In the genomic region with DNA sequence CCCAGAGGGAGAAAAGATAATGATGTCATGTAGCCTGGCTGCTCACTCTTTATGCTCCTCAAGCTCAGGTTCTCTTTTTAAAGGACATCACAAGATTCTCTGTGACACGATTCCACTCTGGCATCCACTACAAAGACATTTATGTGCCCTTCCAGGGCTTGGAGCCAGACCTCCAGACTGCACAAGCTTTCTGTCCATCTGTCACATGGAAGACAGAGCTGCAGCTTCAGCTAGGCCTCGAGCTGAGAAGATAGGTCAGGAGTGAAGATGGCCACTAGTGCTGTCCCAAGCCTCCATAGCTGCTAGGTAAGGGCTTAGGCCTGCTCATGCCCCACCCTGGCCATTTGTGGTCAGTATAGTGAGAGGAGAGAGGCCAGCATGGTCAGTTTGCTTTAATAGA, we compare ENCODE assay signal across 22 mouse cellular contexts. TPM values are rescaled to one million over a fixed set of nuclear protein-coding genes. Genes with fewer than 3 reads are reported as not detected.
DNase-seq lines count a peak whose midpoint lies in the region; ATAC-seq and TF ChIP-seq lines count a peak whose summit lies in the region.
"Had no signal": no experiment of that assay in that cellular context is flagged by ENCODE, and none has a peak within 500 bp of the region (broad histone marks: within the 10 kb centered on the region; RNA-seq: fewer than 3 reads in every experiment).

No protein-coding gene starts in this region.

- no peak overlapping the region; the same call in 1 of the 2 replicates for H3K27ac ChIP-seq in heart, embryonic 10.5 days
- H3K27ac ChIP-seq in CH12.LX (ENCODE audit: insufficient read depth, low read depth) = no peak overlapping the region
- no peak overlapping the region for H3K27ac ChIP-seq in hindbrain, embryonic 12.5 days
- H3K27ac ChIP-seq: forebrain, embryonic 10.5 days; hindbrain, embryonic 14.5 days; limb, embryonic 13.5 days; liver, embryonic 12.5 days; midbrain, embryonic 10.5 days; stomach, embryonic 15.5 days had no signal

- no peak overlapping the region for H3K9ac ChIP-seq in CH12.LX (ENCODE audit: insufficient read depth, low read depth)
- H3K9ac ChIP-seq in hindbrain, embryonic 12.5 days = no peak overlapping the region
- H3K9ac ChIP-seq: heart, embryonic 12.5 days; hindbrain, embryonic 14.5 days; limb, embryonic 13.5 days; liver, embryonic 12.5 days; stomach, embryonic 15.5 days had no signal

- TF ChIP-seq POLR2A in CH12.LX (IDR thresholded peaks at IDR 0.05; ENCODE audit: low read depth, low read length) = no peak

- ATAC-seq in hindbrain, embryonic 12.5 days (ENCODE audit: low FRiP score) = no peak
- ATAC-seq: liver, embryonic 12.5 days; Patski had no signal

- no peaks in the 10 kb centered on the region for H3K9me3 ChIP-seq in heart, embryonic 10.5 days
- no peaks in the 10 kb centered on the region for H3K9me3 ChIP-seq in CH12.LX (replicated peaks; ENCODE audit: low read length)
- H3K9me3 ChIP-seq in hindbrain, embryonic 12.5 days (replicated peaks) = no peaks in the 10 kb centered on the region
- H3K9me3 ChIP-seq: forebrain, embryonic 10.5 days; G1E; heart, embryonic 12.5 days; limb, embryonic 13.5 days; liver, embryonic 12.5 days; midbrain, embryonic 10.5 days; stomach, embryonic 15.5 days had no signal

- TF ChIP-seq CTCF in CH12.LX (conservative IDR thresholded peaks at IDR 0.05 in 1 of 2, IDR thresholded peaks at IDR 0.05 in 1 of 2; ENCODE audit: low read depth in 2 of 2, low read length in 2 of 2) = no peak

- peak; percentile 43 for DNase-seq in heart, embryonic 10.5 days (ENCODE audit: low spot score)
- DNase-seq in heart, postnatal 4 days = no peak
- peak; percentile 44 for DNase-seq in CH12.LX (ENCODE audit: extremely low read depth)
- DNase-seq in cerebellum, adult 11 months = peak; percentile 75
- peak; percentile 90 for DNase-seq in cerebellum, adult 9-11 months
- no peak for DNase-seq in right cerebral cortex, postnatal 14 days
- no peak for DNase-seq in kidney, adult 8-10 months
- DNase-seq: adrenal gland, adult 8-10 months; kidney, postnatal 14 days; layer of hippocampus, postnatal 36 days; right cerebral cortex, postnatal 4 days; thymus, postnatal 36 days had no signal

- peaks cover 15% of the 10 kb centered on the region for H3K4me1 ChIP-seq in heart, embryonic 10.5 days
- H3K4me1 ChIP-seq in CH12.LX (ENCODE audit: control insufficient read depth in 1 of 2, insufficient read depth in 2 of 2) = peaks cover 0 to 21% of the 10 kb centered on the region in 2 experiments; a peak in 2 of 4 replicates
- no peaks in the 10 kb centered on the region for H3K4me1 ChIP-seq in hindbrain, embryonic 12.5 days
- H3K4me1 ChIP-seq: forebrain, embryonic 10.5 days; limb, embryonic 13.5 days; liver, embryonic 12.5 days; midbrain, embryonic 10.5 days; stomach, embryonic 15.5 days had no signal

- dilution Hi-C loops in CH12.LX (cut with MboI; ENCODE audit: extremely low pct_ligation_motif_present, extremely low pct_unique_long_range_greater_than_20kb, low sequenced_read_pairs) = no loop called here

- no peak for TF ChIP-seq EP300 in CH12.LX (IDR thresholded peaks at IDR 0.05; ENCODE audit: low read length)

- 61% methylated on average over 2 of the region's 2 CpGs for WGBS in heart, embryonic 10.5 days
- WGBS in hindbrain, embryonic 12.5 days = 63% methylated on average over 2 of the region's 2 CpGs

- no peaks in the 10 kb centered on the region for H3K36me3 ChIP-seq in heart, embryonic 10.5 days
- H3K36me3 ChIP-seq in CH12.LX (replicated peaks in 1 of 2; ENCODE audit: control insufficient read depth in 1 of 2, insufficient read depth in 1 of 2, low read length in 1 of 2) = no peaks in the 10 kb centered on the region
- H3K36me3 ChIP-seq in hindbrain, embryonic 12.5 days = no peaks in the 10 kb centered on the region
- H3K36me3 ChIP-seq: forebrain, embryonic 10.5 days; G1E; heart, embryonic 12.5 days; limb, embryonic 13.5 days; liver, embryonic 12.5 days; midbrain, embryonic 10.5 days; stomach, embryonic 15.5 days had no signal

- no peaks in the 10 kb centered on the region for H3K79me2 ChIP-seq in CH12.LX (replicated peaks; ENCODE audit: control insufficient read depth, extremely low read depth, insufficient read depth, poor library complexity, severe bottlenecking)

- in situ Hi-C loops in CH12.LX (cut with MboI; ENCODE audit: low pct_ligation_motif_present, low pct_unique_long_range_greater_than_20kb, low sequenced_read_pairs) = no loop called here

- no peaks in the 10 kb centered on the region for H3K27me3 ChIP-seq in heart, embryonic 10.5 days (ENCODE audit: insufficient read depth, poor library complexity, severe bottlenecking)
- H3K27me3 ChIP-seq in CH12.LX (replicated peaks) = no peaks in the 10 kb centered on the region
- no peaks in the 10 kb centered on the region for H3K27me3 ChIP-seq in hindbrain, embryonic 12.5 days
- H3K27me3 ChIP-seq: heart, embryonic 12.5 days; limb, embryonic 13.5 days; liver, embryonic 12.5 days; Patski; stomach, embryonic 15.5 days had no signal

- H3K4me2 ChIP-seq in CH12.LX (ENCODE audit: insufficient read depth, low read depth, poor library complexity, severe bottlenecking) = no peak overlapping the region
- no peak overlapping the region for H3K4me2 ChIP-seq in hindbrain, embryonic 12.5 days (replicated peaks)
- H3K4me2 ChIP-seq: heart, embryonic 12.5 days; hindbrain, embryonic 14.5 days; limb, embryonic 13.5 days; liver, embryonic 12.5 days; stomach, embryonic 15.5 days had no signal

- no peak for TF ChIP-seq RAD21 in CH12.LX (IDR thresholded peaks at IDR 0.05; ENCODE audit: low read depth, low read length)

- H3K4me3 ChIP-seq in heart, embryonic 10.5 days = no peak overlapping the region
- no peak overlapping the region for H3K4me3 ChIP-seq in CH12.LX (replicated peaks in 1 of 3; ENCODE audit: low read depth in 2 of 3, low read length in 2 of 3, poor library complexity in 1 of 3)
- H3K4me3 ChIP-seq in hindbrain, embryonic 12.5 days = no peak overlapping the region
- H3K4me3 ChIP-seq: forebrain, embryonic 10.5 days; heart, embryonic 12.5 days; limb, embryonic 13.5 days; liver, embryonic 12.5 days; midbrain, embryonic 10.5 days; stomach, embryonic 15.5 days had no signal

TF ChIP-seq in CH12.LX, 34 proteins besides CTCF, POLR2A, EP300 and RAD21:
- TF ChIP-seq MXI1 (IDR thresholded peaks at IDR 0.05; ENCODE audit: low read depth, low read length) = no peak
- no peak for TF ChIP-seq ZKSCAN1 (IDR thresholded peaks at IDR 0.05; ENCODE audit: borderline replicate concordance, low read depth, low read length)
- no peak for TF ChIP-seq NELFE (IDR thresholded peaks at IDR 0.05; ENCODE audit: low read depth, low read length)
- no peak for TF ChIP-seq ELF1 (IDR thresholded peaks at IDR 0.05; ENCODE audit: low read depth, low read length)
- TF ChIP-seq USF1 (IDR thresholded peaks at IDR 0.05; ENCODE audit: low read depth, low read length) = no peak
- TF ChIP-seq TCF12 (IDR thresholded peaks at IDR 0.05; ENCODE audit: low read depth, low read length) = no peak
- no peak for TF ChIP-seq SMC3 (IDR thresholded peaks at IDR 0.05; ENCODE audit: low read depth, low read length)

RNA-seq across cellular contexts. Expression of a gene that starts 24.8 kb away (rescaled TPM):
- polyA plus RNA-seq in heart, embryonic 10.5 days (2016; fragmentation: Nextera tagmentation; extraction: Ambion mirVana) = 63.9 and 107 TPM in 2 replicates
- total RNA-seq in heart, postnatal 4 days (2021) = 10 to 100 TPM; 43.7 to 47.1 TPM
- total RNA-seq in CH12.LX (2012; rRNA removed) (28.1 and 32.9 TPM in 2 replicates), CH12.LX (2014; rRNA removed) (178 and 183 TPM in 2 replicates)
- polyA plus RNA-seq in CH12.LX (2012; ENCODE audit: insufficient read length, low read depth) = 167 and 202 TPM in 2 replicates
- 176 and 178 TPM in 2 replicates for polyA plus RNA-seq in hindbrain, embryonic 12.5 days (2016; fragmentation: Nextera tagmentation; extraction: Ambion mirVana)

Comparison
In these comparisons a context has a peak if more than half of its experiments do, and no peak if none do; other contexts are left out.
1. DNase-seq: peak in heart, embryonic 10.5 days (single experiment), CH12.LX (single experiment), cerebellum, adult 11 months (single experiment) and cerebellum, adult 9-11 months (single experiment); none in heart, postnatal 4 days (single experiment), right cerebral cortex, postnatal 14 days (single experiment) and kidney, adult 8-10 months (0 of 2).